In the genomic region with DNA sequence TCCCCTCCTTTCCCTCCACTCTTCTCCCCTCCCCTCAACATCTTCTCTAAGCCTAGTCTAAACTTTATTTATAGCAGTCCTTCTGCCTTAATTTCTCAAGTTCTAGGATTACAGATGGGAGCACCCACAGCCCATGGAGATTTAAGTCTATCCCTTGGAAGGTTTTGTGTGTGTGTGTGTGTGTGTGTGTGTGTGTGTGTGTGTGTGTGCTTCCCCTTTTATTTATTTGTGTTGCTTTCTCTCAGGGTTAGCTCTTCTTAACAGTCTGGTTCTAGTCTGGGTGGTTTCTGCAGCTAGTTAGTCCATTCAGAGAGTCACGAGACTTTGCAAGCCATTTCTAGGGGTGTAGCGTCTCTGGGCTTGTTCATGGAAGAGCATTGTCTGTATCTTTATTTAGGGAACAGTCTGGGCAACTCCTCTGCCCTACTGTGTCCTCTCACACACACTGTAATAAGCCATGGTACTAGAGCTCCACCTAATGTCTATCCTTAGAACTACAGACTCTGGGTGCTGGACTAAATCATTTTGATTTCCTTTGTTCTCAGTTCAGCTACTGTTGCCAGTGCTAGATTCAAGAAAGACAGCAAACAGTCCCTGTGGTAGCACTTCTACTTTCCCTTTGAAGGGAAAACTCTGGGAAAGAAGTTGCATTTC, we compare ENCODE assay signal across 8 mouse cellular contexts. TPM values are rescaled to one million over a fixed set of nuclear protein-coding genes. Genes with fewer than 3 reads are reported as not detected.
DNase-seq lines count a peak whose midpoint lies in the region; ATAC-seq and TF ChIP-seq lines count a peak whose summit lies in the region.

No protein-coding gene starts in this region.

- ATAC-seq in hematopoietic stem cell, adult 5-6 weeks (replicated peaks in 1 of 2; ENCODE audit: insufficient read depth in 1 of 2, low FRiP score in 2 of 2, low TSS enrichment in 1 of 2, low read depth in 1 of 2, poor library complexity in 2 of 2, severe bottlenecking in 2 of 2): peak; percentile 86 to 93

- H3K27ac ChIP-seq in gastrocnemius, adult 2 months: peak overlapping the region; percentile 35; the same call in 1 of the 2 replicates
- peak overlapping the region; percentile 63 for H3K27ac ChIP-seq in layer of hippocampus, adult 2 months

- no peak for DNase-seq in gastrocnemius, adult 2 months
- no peak for DNase-seq in gastrocnemius, postnatal 36 days
- peak; percentile 40 for DNase-seq in brain, embryonic 18.5 days (ENCODE audit: low read depth, low spot score)
- DNase-seq in fibroblast of lung, adult 2 months (ENCODE audit: low read depth): peak; percentile 65
- DNase-seq in layer of hippocampus, adult 2 months (ENCODE audit: low spot score in 2 of 2): peak; percentile 74 to 81
- peak; percentile 58 for DNase-seq in lung, postnatal 14 days
- peak; percentile 64 for DNase-seq in retina, postnatal 7 days (ENCODE audit: low read depth, low spot score)

- peak; percentile 98 for TF ChIP-seq CTCF in gastrocnemius, adult 2 months (IDR thresholded peaks at IDR 0.05)
- TF ChIP-seq CTCF in layer of hippocampus, adult 2 months (conservative IDR thresholded peaks at IDR 0.05): peak; percentile 96

- H3K4me3 ChIP-seq in gastrocnemius, adult 2 months: no peak overlapping the region
- no peak overlapping the region for H3K4me3 ChIP-seq in layer of hippocampus, adult 2 months

- intact Hi-C loops in gastrocnemius, adult 2 months (cut with DNase I): no loop called here
- intact Hi-C loops in gastrocnemius, postnatal 36 days (cut with DNase I): loop anchor here (10.0 kb wide), 2 partner anchors 495 to 1025 kb away; no protein-coding TSS in a partner anchor

RNA-seq across cellular contexts. Expression of a gene that starts 15.1 kb away (rescaled TPM):
- total RNA-seq in gastrocnemius, adult 2 months (2021): 10 to 100 TPM; 29.4 to 35.4 TPM
- 10 to 100 TPM; 29.8 to 32.5 TPM for total RNA-seq in gastrocnemius, postnatal 36 days (2021)
- total RNA-seq in hematopoietic stem cell, adult 5-6 weeks (2017): 195 and 239 TPM in 2 replicates
- 10 to 100 TPM; 91.1 to 94.8 TPM for total RNA-seq in layer of hippocampus, adult 2 months (2021)

Comparison
In these comparisons a context has a peak if more than half of its experiments do, and no peak if none do; other contexts are left out.
1. DNase-seq: peak in brain, embryonic 18.5 days (single experiment), fibroblast of lung, adult 2 months (single experiment), layer of hippocampus, adult 2 months (2 of 2), lung, postnatal 14 days (single experiment) and retina, postnatal 7 days (single experiment); none in gastrocnemius, adult 2 months (single experiment) and gastrocnemius, postnatal 36 days (0 of 2).